Mouse (Mus musculus) C2C12 (cell line): ENCODE results near the gene Dmrt3.

Experiments
- CEBPB ChIP-seq: IDR thresholded peaks from one replicate; pipeline ENCODE4 v1.6.1; 2011; ENCODE audit warnings: low read depth, mild to moderate bottlenecking, control low read depth, moderate library complexity
- CTCF ChIP-seq: IDR thresholded peaks from one replicate; pipeline ENCODE4 v1.5.1; 2011; ENCODE audit not compliant: control insufficient read depth, insufficient read depth, insufficient read length
- FOSL1 ChIP-seq: IDR thresholded peaks from one replicate; pipeline ENCODE4 v1.8.0; 2011; ENCODE audit warnings: mild to moderate bottlenecking, low read length; ENCODE audit not compliant: poor library complexity, insufficient read depth, severe bottlenecking
- MAX ChIP-seq: IDR thresholded peaks from one replicate; pipeline ENCODE4 v1.6.1; 2011; ENCODE audit warnings: mild to moderate bottlenecking, control low read depth
- MYOD1 ChIP-seq: IDR thresholded peaks from one replicate; pipeline ENCODE4 v1.6.1; 2011; ENCODE audit warnings: low read depth; ENCODE audit not compliant: control insufficient read depth, insufficient read length
- MYOG ChIP-seq: IDR thresholded peaks from one replicate; pipeline ENCODE4 v1.6.1; 2011; ENCODE audit not compliant: control insufficient read depth, insufficient read length; ENCODE audit errors: extremely low read depth
- USF1 ChIP-seq: IDR thresholded peaks from one replicate; pipeline ENCODE4 v1.6.1; 2011; ENCODE audit warnings: low read depth, mild to moderate bottlenecking, control low read depth, moderate library complexity

DNA sequence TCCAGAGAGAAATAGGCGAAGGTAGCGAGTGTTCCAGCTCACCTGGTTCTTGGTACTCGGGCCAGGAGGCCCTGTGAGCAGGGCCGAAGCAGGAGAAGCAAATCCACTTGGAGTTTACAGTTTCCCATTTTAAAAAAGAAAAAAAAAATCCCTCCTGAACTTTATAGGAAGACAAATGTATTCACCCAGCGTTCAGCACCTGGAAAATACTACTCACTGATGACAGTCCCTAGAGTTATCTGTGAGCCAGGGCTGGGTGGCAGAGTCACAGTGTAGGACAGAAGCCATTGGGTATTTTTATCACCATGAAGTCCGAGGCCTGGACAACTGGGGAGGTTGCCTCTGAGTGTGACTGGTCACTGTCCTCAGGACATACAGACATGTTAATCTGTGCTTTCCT is 31.7 kb downstream of the Dmrt3 start:
- TF ChIP-seq MYOD1 (no peak), CTCF (no peak), USF1 (no peak), MYOG (no peak), MAX (no peak), CEBPB (no peak), FOSL1 (no peak)
